Mouse (Mus musculus) ES-Bruce4 (cell line): ENCODE measurements around the gene Mettl25.

Experiments used
- CTCF ChIP-seq: IDR thresholded peaks from one replicate; pipeline ENCODE4 v1.8.1; 2011; ENCODE audit warnings: low read depth, low read length
- EP300 ChIP-seq: IDR thresholded peaks from 2 replicates; pipeline ENCODE4 v1.6.1; 2011; ENCODE audit warnings: low read depth, low read length; ENCODE audit not compliant: insufficient read depth
- POLR2A ChIP-seq: IDR thresholded peaks from one replicate; pipeline ENCODE4 v1.8.1; 2011; ENCODE audit warnings: low read length; ENCODE audit not compliant: insufficient read depth

- TF ChIP-seq EP300, result no peak
- no peak for TF ChIP-seq POLR2A
- TF ChIP-seq CTCF, result no peak
These were observed 95.2 kb downstream of the Mettl25 start for GRCm38 (mm10) chr10:105746019-105746418.
